Mouse (Mus musculus): Measurements from ENCODE around the gene Hoxc4. TPM values are rescaled to one million over a fixed set of nuclear protein-coding genes. Genes with fewer than 3 reads are reported as not detected.
A peak's percentile ranks its signal among the peaks of the same experiment; 100 is the strongest.

Gene Hoxc4
- polyA plus RNA-seq, 1 experiment from 2014 or later, result 19.0 TPM

- Histone ChIP-seq H3K4me2 (ENCODE audit: low read depth, low read length) (no peak overlapping the region), H3K4me3 (ENCODE audit: low read depth, low read length) (no peak overlapping the region), H3K27ac (ENCODE audit: low read depth, low read length) (no peak overlapping the region), H3K27me3 (ENCODE audit: control insufficient read depth, insufficient read depth, low read length) (no peaks in the 10 kb centered on the region), H3K4me1 (ENCODE audit: control insufficient read depth, insufficient read depth, low read length) (peaks cover 38% of the 10 kb centered on the region), H3K9ac (replicated peaks; ENCODE audit: low read depth, low read length) (no peak overlapping the region), H3K36me3 (ENCODE audit: control insufficient read depth, insufficient read depth, low read length) (no peaks in the 10 kb centered on the region), H3K9me3 (ENCODE audit: control insufficient read depth, low read length) (no peaks in the 10 kb centered on the region)
- WGBS, result 64% methylated on average over 4 of the region's 4 CpGs
- ATAC-seq (ENCODE audit: low read depth), result no peak
Observed at GRCm38 (mm10) chr15:103067701-103068100, 49.0 kb downstream of the Hoxc4 start.

GRCm38 (mm10) chr15:103069173-103069572 lies 50.4 kb downstream of the Hoxc4 start:
- Histone ChIP-seq H3K9ac (replicated peaks; ENCODE audit: low read depth, low read length) (no peak overlapping the region), H3K4me1 (ENCODE audit: control insufficient read depth, insufficient read depth, low read length) (peaks cover 38% of the 10 kb centered on the region), H3K4me2 (ENCODE audit: low read depth, low read length) (peak overlapping the region; percentile 26; the same call in 1 of the 2 replicates), H3K27me3 (ENCODE audit: control insufficient read depth, insufficient read depth, low read length) (no peaks in the 10 kb centered on the region), H3K4me3 (ENCODE audit: low read depth, low read length) (no peak overlapping the region), H3K9me3 (ENCODE audit: control insufficient read depth, low read length) (no peaks in the 10 kb centered on the region), H3K36me3 (ENCODE audit: control insufficient read depth, insufficient read depth, low read length) (no peaks in the 10 kb centered on the region), H3K27ac (ENCODE audit: low read depth, low read length) (peak overlapping the region; percentile 16; the same call in 1 of the 2 replicates)
- whole genome bisulfite sequencing, result 2% methylated on average over 18 of the region's 18 CpGs
- peak; percentile 68 for ATAC-seq (ENCODE audit: low read depth)

- peaks cover 26% of the 10 kb centered on the region for H3K4me1 ChIP-seq (ENCODE audit: control insufficient read depth, insufficient read depth, low read length)
- 32% methylated on average over 5 of the region's 5 CpGs for WGBS
- H3K27me3 ChIP-seq (ENCODE audit: control insufficient read depth, insufficient read depth, low read length), result no peaks in the 10 kb centered on the region
- no peak overlapping the region for H3K4me2 ChIP-seq (ENCODE audit: low read depth, low read length)
- no peak for ATAC-seq (ENCODE audit: low read depth)
- H3K27ac ChIP-seq (ENCODE audit: low read depth, low read length), result no peak overlapping the region
- no peak overlapping the region for H3K4me3 ChIP-seq (ENCODE audit: low read depth, low read length)
- no peak overlapping the region for H3K9ac ChIP-seq (replicated peaks; ENCODE audit: low read depth, low read length)
- no peaks in the 10 kb centered on the region for H3K9me3 ChIP-seq (ENCODE audit: control insufficient read depth, low read length)
- no peaks in the 10 kb centered on the region for H3K36me3 ChIP-seq (ENCODE audit: control insufficient read depth, insufficient read depth, low read length)
Observed at GRCm38 (mm10) chr15:103071266-103071665, 52.5 kb downstream of the Hoxc4 start.

DNA sequence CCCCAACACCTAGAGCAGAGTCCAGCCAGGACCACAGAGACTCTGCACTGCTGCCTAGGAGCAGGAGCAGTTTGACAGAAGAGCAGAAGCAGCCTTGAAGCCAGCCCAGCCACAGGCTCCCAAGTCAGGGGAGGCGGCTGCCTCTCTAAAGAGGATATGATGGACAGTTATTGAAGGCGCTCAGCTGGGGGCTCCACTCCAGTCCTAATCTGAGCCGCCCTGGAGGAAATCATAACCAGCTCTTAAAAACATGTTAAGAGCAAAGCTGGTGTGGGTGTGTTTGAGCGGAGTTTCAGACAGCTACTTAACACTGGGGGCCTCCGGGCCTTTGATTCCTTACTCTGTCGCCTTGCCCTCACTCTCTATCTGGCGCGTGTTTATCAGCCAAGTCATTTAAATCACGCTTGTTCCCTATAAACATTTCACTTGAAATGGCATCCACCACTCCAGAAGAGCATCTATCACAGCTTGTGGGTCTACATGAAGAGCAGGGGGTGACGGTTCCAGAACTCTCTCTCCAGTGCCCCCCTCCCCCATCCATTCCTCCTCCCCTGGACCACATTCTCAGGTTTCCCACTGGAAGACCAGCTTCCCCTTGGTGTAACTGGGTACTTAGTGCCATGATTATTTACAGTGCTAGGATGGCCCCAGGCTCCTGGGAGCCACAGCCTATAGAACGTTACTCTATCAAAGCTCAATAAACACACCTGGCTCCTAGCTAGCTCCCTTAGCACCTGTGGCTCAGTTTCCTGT lies 56.1 kb downstream of the Hoxc4 start:
- ATAC-seq (ENCODE audit: low read depth), result 0 out of 2 replicates have a peak, but pooled peaks have one; percentile 7
- Histone ChIP-seq H3K27me3 (ENCODE audit: control insufficient read depth, insufficient read depth, low read length) (no peaks in the 10 kb centered on the region), H3K36me3 (ENCODE audit: control insufficient read depth, insufficient read depth, low read length) (no peaks in the 10 kb centered on the region), H3K4me1 (ENCODE audit: control insufficient read depth, insufficient read depth, low read length) (no peaks in the 10 kb centered on the region; the same call in 1 of the 2 replicates), H3K4me2 (ENCODE audit: low read depth, low read length) (no peak overlapping the region), H3K9me3 (ENCODE audit: control insufficient read depth, low read length) (no peaks in the 10 kb centered on the region), H3K4me3 (ENCODE audit: low read depth, low read length) (no peak overlapping the region), H3K9ac (replicated peaks; ENCODE audit: low read depth, low read length) (no peak overlapping the region), H3K27ac (ENCODE audit: low read depth, low read length) (no peak overlapping the region)
- 32% methylated on average over 11 of the region's 11 CpGs for WGBS

DNA sequence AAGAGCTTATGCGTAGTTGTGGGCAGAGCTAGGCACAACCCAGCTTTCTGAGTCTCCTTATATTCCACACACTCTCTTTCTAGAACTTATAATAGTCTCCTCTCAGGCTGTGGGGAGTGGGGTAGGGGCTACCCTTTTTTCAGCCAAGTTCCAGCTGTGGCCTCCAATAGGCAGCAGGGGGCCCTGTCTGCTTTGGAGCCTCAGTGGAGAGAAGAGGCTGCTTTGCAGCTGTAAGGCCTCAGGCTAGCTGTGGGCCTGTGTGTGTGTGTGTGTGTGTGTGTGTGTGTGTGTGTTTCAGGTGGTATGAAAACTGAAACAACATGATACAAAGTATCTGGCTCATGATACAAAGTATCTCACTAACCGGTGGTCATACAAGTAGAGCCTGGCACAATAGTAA lies 58.9 kb downstream of the Hoxc4 start:
- no peak overlapping the region for H3K9ac ChIP-seq (replicated peaks; ENCODE audit: low read depth, low read length)
- no peak for ATAC-seq (ENCODE audit: low read depth)
- H3K27me3 ChIP-seq (ENCODE audit: control insufficient read depth, insufficient read depth, low read length), result no peaks in the 10 kb centered on the region
- WGBS, result 94% methylated on average over 2 of the region's 2 CpGs
- H3K9me3 ChIP-seq (ENCODE audit: control insufficient read depth, low read length), result no peaks in the 10 kb centered on the region
- no peaks in the 10 kb centered on the region; the same call in 1 of the 2 replicates for H3K4me1 ChIP-seq (ENCODE audit: control insufficient read depth, insufficient read depth, low read length)
- H3K4me3 ChIP-seq (ENCODE audit: low read depth, low read length), result no peak overlapping the region
- no peak overlapping the region for H3K4me2 ChIP-seq (ENCODE audit: low read depth, low read length)
- no peak overlapping the region for H3K27ac ChIP-seq (ENCODE audit: low read depth, low read length)
- no peaks in the 10 kb centered on the region for H3K36me3 ChIP-seq (ENCODE audit: control insufficient read depth, insufficient read depth, low read length)

- Histone ChIP-seq H3K27ac (ENCODE audit: low read depth, low read length) (no peak overlapping the region), H3K9me3 (ENCODE audit: control insufficient read depth, low read length) (no peaks in the 10 kb centered on the region), H3K36me3 (ENCODE audit: control insufficient read depth, insufficient read depth, low read length) (no peaks in the 10 kb centered on the region), H3K27me3 (ENCODE audit: control insufficient read depth, insufficient read depth, low read length) (no peaks in the 10 kb centered on the region), H3K9ac (replicated peaks; ENCODE audit: low read depth, low read length) (no peak overlapping the region), H3K4me1 (ENCODE audit: control insufficient read depth, insufficient read depth, low read length) (peaks cover 21% of the 10 kb centered on the region), H3K4me3 (ENCODE audit: low read depth, low read length) (no peak overlapping the region), H3K4me2 (ENCODE audit: low read depth, low read length) (no peak overlapping the region)
- no peak for ATAC-seq (ENCODE audit: low read depth)
- WGBS, result 69% methylated on average over 4 of the region's 4 CpGs
Observed at GRCm38 (mm10) chr15:103082622-103083021, 63.9 kb downstream of the Hoxc4 start.

GRCm38 (mm10) chr15:103083598-103083997 lies 64.9 kb downstream of the Hoxc4 start:
- Histone ChIP-seq H3K9ac (replicated peaks; ENCODE audit: low read depth, low read length) (no peak overlapping the region), H3K27ac (ENCODE audit: low read depth, low read length) (no peak overlapping the region), H3K9me3 (ENCODE audit: control insufficient read depth, low read length) (no peaks in the 10 kb centered on the region), H3K4me1 (ENCODE audit: control insufficient read depth, insufficient read depth, low read length) (peaks cover 31% of the 10 kb centered on the region), H3K36me3 (ENCODE audit: control insufficient read depth, insufficient read depth, low read length) (no peaks in the 10 kb centered on the region), H3K27me3 (ENCODE audit: control insufficient read depth, insufficient read depth, low read length) (no peaks in the 10 kb centered on the region), H3K4me3 (ENCODE audit: low read depth, low read length) (no peak overlapping the region), H3K4me2 (ENCODE audit: low read depth, low read length) (no peak overlapping the region)
- ATAC-seq (ENCODE audit: low read depth), result no peak
- 95% methylated on average over 1 of the region's 1 CpGs for WGBS

GRCm38 (mm10) chr15:103084944-103085343 lies 66.2 kb downstream of the Hoxc4 start:
- H3K9ac ChIP-seq (replicated peaks; ENCODE audit: low read depth, low read length), result no peak overlapping the region
- no peaks in the 10 kb centered on the region for H3K36me3 ChIP-seq (ENCODE audit: control insufficient read depth, insufficient read depth, low read length)
- no peak overlapping the region for H3K27ac ChIP-seq (ENCODE audit: low read depth, low read length)
- H3K9me3 ChIP-seq (ENCODE audit: control insufficient read depth, low read length), result no peaks in the 10 kb centered on the region
- peaks cover 37% of the 10 kb centered on the region for H3K4me1 ChIP-seq (ENCODE audit: control insufficient read depth, insufficient read depth, low read length)
- no peak overlapping the region for H3K4me3 ChIP-seq (ENCODE audit: low read depth, low read length)
- no peaks in the 10 kb centered on the region for H3K27me3 ChIP-seq (ENCODE audit: control insufficient read depth, insufficient read depth, low read length)
- ATAC-seq (ENCODE audit: low read depth), result no peak
- no peak overlapping the region for H3K4me2 ChIP-seq (ENCODE audit: low read depth, low read length)
- WGBS, result 79% methylated on average over 1 of the region's 1 CpGs

GRCm38 (mm10) chr15:103085831-103086671 lies 67.3 kb downstream of the Hoxc4 start:
- H3K4me1 ChIP-seq (ENCODE audit: control insufficient read depth, insufficient read depth, low read length), result peaks cover 44% of the 10 kb centered on the region
- peak overlapping the region; percentile 73 for H3K4me2 ChIP-seq (ENCODE audit: low read depth, low read length)
- H3K27ac ChIP-seq (ENCODE audit: low read depth, low read length), result peak overlapping the region; percentile 73
- ATAC-seq (ENCODE audit: low read depth), result peak; percentile 67
- H3K36me3 ChIP-seq (ENCODE audit: control insufficient read depth, insufficient read depth, low read length), result no peaks in the 10 kb centered on the region
- no peaks in the 10 kb centered on the region for H3K27me3 ChIP-seq (ENCODE audit: control insufficient read depth, insufficient read depth, low read length)
- WGBS, result 2% methylated on average over 58 of the region's 61 CpGs
- peak overlapping the region; percentile 21 for H3K4me3 ChIP-seq (ENCODE audit: low read depth, low read length)
- H3K9me3 ChIP-seq (ENCODE audit: control insufficient read depth, low read length), result no peaks in the 10 kb centered on the region
- peak overlapping the region; percentile 51 for H3K9ac ChIP-seq (replicated peaks; ENCODE audit: low read depth, low read length)

Measured in neural tube, embryonic 14.5 days (tissue).